In the genomic region with DNA sequence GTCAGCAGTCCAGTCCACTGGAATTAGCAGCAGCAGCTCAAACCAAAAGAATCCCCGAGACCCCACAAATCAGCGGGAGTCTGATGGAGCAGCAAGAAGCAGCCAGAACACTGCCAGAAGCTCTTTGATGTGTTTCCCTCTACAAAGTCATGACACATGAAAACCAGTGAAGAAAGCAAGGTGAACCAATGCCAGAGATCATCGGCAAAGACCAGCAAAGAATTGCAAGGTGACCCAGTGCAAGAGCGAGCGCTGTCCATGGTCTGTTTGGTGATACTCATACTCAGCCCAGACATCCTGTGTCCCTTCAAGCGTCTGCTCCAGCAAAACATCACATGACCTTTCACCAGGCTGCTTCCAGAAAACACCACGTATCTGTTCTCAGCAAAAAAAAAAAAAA, we compare ENCODE assay signal across 26 mouse cellular contexts. TPM values are rescaled to one million over a fixed set of nuclear protein-coding genes. Genes with fewer than 3 reads are reported as not detected.
"Had no signal": no experiment of that assay in that cellular context is flagged by ENCODE, and none has a peak within 500 bp of the region (broad histone marks: within the 10 kb centered on the region; RNA-seq: fewer than 3 reads in every experiment).

No protein-coding gene starts in this region.

- H3K27ac ChIP-seq: gastrocnemius, adult 2 months; hindbrain, embryonic 10.5 days; hindbrain, embryonic 12.5 days; hindbrain, embryonic 14.5 days; intestine, embryonic 15.5 days; layer of hippocampus, adult 2 months; left cerebral cortex, adult 2 months; limb, embryonic 10.5 days; limb, embryonic 12.5 days; liver, embryonic 13.5 days had no signal

- H3K4me1 ChIP-seq: hindbrain, embryonic 10.5 days; hindbrain, embryonic 12.5 days; intestine, embryonic 15.5 days; limb, embryonic 10.5 days; limb, embryonic 12.5 days; liver, embryonic 13.5 days had no signal

- H3K9me3 ChIP-seq: hindbrain, embryonic 10.5 days; hindbrain, embryonic 12.5 days; intestine, embryonic 15.5 days; limb, embryonic 10.5 days; limb, embryonic 12.5 days; liver, embryonic 13.5 days had no signal

- H3K4me3 ChIP-seq: gastrocnemius, adult 2 months; heart, embryonic 12.5 days; hindbrain, embryonic 10.5 days; hindbrain, embryonic 12.5 days; intestine, embryonic 15.5 days; layer of hippocampus, adult 2 months; left cerebral cortex, adult 2 months; limb, embryonic 10.5 days; limb, embryonic 12.5 days; liver, embryonic 13.5 days had no signal

- H3K9ac ChIP-seq: heart, embryonic 12.5 days; hindbrain, embryonic 12.5 days; hindbrain, embryonic 14.5 days; intestine, embryonic 15.5 days; limb, embryonic 12.5 days; liver, embryonic 13.5 days had no signal

- DNase-seq: gastrocnemius, adult 2 months; gastrocnemius, postnatal 10 days; gastrocnemius, postnatal 25 days; heart, postnatal 10 days; heart, postnatal 4 days; kidney, adult 18-20 months; kidney, adult 8-10 months; kidney, postnatal 10 days; kidney, postnatal 25 days; kidney, postnatal 4 days; liver; liver, embryonic 13.5 days had no signal

- H3K27me3 ChIP-seq: heart, embryonic 12.5 days; hindbrain, embryonic 12.5 days; intestine, embryonic 15.5 days; limb, embryonic 12.5 days; liver, embryonic 13.5 days had no signal

- H3K36me3 ChIP-seq: heart, embryonic 12.5 days; hindbrain, embryonic 10.5 days; hindbrain, embryonic 12.5 days; intestine, embryonic 15.5 days; limb, embryonic 10.5 days; limb, embryonic 12.5 days; liver, embryonic 13.5 days had no signal

- ATAC-seq: hindbrain, embryonic 16.5 days; inflammation-experienced regulatory T-cells, adult 6 months; intestine, embryonic 15.5 days; intestine, postnatal 0 days had no signal

- H3K4me2 ChIP-seq: heart, embryonic 12.5 days; hindbrain, embryonic 12.5 days; hindbrain, embryonic 14.5 days; intestine, embryonic 15.5 days; limb, embryonic 12.5 days; liver, embryonic 11.5 days; liver, embryonic 13.5 days had no signal

RNA-seq across cellular contexts. Expression of gene Frmd5, which starts 14.9 kb away (rescaled TPM):
- total RNA-seq: granulocyte monocyte progenitor cell, adult 5-6 weeks had no signal
